Mouse (Mus musculus): ENCODE results near the gene Sult1e1. TPM values are rescaled to one million over a fixed set of nuclear protein-coding genes. Genes with fewer than 3 reads are reported as not detected.

Sult1e1 gene
- polyA plus RNA-seq, 1 experiment from 2014 or later: not detected

DNA sequence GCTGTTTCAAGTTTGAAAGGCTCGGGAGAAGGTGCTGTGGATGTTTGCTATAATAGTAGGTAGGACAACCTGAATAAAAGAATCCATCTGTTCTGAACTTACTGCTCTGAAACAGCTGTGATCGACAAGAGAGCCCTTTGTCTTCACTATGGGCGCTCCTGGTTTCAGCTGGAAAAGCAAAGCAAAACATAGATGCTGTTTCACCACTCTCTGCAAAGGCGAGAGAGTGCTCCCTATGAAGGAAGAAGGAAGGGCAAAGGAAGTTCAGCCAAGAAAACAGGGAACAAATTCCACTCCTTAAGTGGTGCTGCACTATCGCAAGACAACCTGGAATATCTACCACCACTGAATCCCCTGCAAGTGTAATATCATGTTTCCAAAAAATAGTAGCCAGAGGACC lies 17.9 kb downstream of the Sult1e1 start:
- WGBS: 60% methylated on average over 5 of the region's 5 CpGs
- Histone ChIP-seq H3K36me3 (ENCODE audit: control insufficient read depth, insufficient read depth) (no peaks in the 10 kb centered on the region), H3K27me3 (ENCODE audit: control insufficient read depth, insufficient read depth, low read length) (no peaks in the 10 kb centered on the region), H3K9ac (ENCODE audit: low read length) (no peak overlapping the region), H3K4me1 (ENCODE audit: control insufficient read depth, insufficient read depth, low read length) (no peaks in the 10 kb centered on the region), H3K9me3 (replicated peaks; ENCODE audit: control insufficient read depth, low read length) (no peaks in the 10 kb centered on the region), H3K4me2 (ENCODE audit: low read depth, low read length) (no peak overlapping the region), H3K27ac (ENCODE audit: low read length) (no peak overlapping the region), H3K4me3 (ENCODE audit: low read length) (no peak overlapping the region)
- ATAC-seq (replicated peaks; ENCODE audit: extremely low read depth, insufficient read depth, low FRiP score): no peak

DNA sequence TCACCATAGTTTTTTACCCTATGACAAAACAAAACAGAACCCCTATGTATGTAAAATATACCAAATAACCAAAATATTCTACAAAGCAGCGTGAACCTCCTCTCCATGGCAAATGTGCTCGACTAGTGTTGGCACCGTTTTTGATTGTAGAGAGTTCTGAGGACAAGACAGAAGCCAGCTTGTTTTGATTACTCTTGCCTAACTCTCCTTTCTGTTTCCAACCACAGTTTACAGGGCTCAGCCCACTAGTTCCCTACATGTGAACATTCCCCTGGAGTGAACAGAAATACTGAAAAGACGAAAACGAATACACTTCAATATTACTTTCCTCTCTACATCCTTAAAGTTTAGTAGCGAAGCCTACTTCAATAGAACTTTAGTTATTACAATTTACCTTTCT lies 18.6 kb downstream of the Sult1e1 start:
- Histone ChIP-seq H3K27ac (ENCODE audit: low read length) (no peak overlapping the region), H3K36me3 (ENCODE audit: control insufficient read depth, insufficient read depth) (no peaks in the 10 kb centered on the region), H3K9ac (ENCODE audit: low read length) (no peak overlapping the region), H3K4me1 (ENCODE audit: control insufficient read depth, insufficient read depth, low read length) (no peaks in the 10 kb centered on the region), H3K27me3 (ENCODE audit: control insufficient read depth, insufficient read depth, low read length) (no peaks in the 10 kb centered on the region), H3K4me2 (ENCODE audit: low read depth, low read length) (no peak overlapping the region), H3K9me3 (replicated peaks; ENCODE audit: control insufficient read depth, low read length) (no peaks in the 10 kb centered on the region), H3K4me3 (ENCODE audit: low read length) (no peak overlapping the region)
- 78% methylated on average over 6 of the region's 6 CpGs for WGBS
- ATAC-seq (replicated peaks; ENCODE audit: extremely low read depth, insufficient read depth, low FRiP score): no peak

DNA sequence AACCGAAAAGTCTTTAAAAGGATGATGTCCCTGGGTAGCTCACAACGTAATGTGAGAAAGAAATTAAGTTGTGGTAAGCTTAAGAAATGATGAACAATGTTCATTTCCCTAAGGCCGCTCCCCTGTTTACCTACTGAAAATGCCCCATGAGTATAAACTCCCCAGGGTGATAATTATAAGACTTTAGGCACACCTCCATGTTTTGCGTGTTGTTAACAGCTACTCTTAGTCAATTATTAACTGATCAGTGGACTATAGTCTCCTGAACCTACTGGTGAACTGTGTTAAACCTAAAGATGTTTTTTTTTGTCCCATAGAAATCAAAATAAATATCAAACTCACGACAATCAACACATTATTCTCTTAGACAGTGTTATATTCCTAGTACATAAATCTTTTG lies 22.5 kb downstream of the Sult1e1 start, which contains the start of gene Sult1d1:
Gene Sult1d1 (minus strand): TSS at position 183 of the 400 bp plus-strand sequence.
- no peak within 1 kb of the TSS for H3K4me3 ChIP-seq (ENCODE audit: low read length)
- 74% methylated on average over 5 of the region's 5 CpGs for WGBS
- H3K36me3 ChIP-seq (ENCODE audit: control insufficient read depth, insufficient read depth): no peaks in the 10 kb centered on the region
- no peak within 1 kb of the TSS for H3K9ac ChIP-seq (ENCODE audit: low read length)
- H3K27ac ChIP-seq (ENCODE audit: low read length): no peak within 1 kb of the TSS
- H3K4me2 ChIP-seq (ENCODE audit: low read depth, low read length): no peak within 1 kb of the TSS
- ATAC-seq (replicated peaks; ENCODE audit: extremely low read depth, insufficient read depth, low FRiP score): no peak
- H3K27me3 ChIP-seq (ENCODE audit: control insufficient read depth, insufficient read depth, low read length): no peaks in the 10 kb centered on the region
- H3K4me1 ChIP-seq (ENCODE audit: control insufficient read depth, insufficient read depth, low read length): no peaks in the 10 kb centered on the region
- no peaks in the 10 kb centered on the region for H3K9me3 ChIP-seq (replicated peaks; ENCODE audit: control insufficient read depth, low read length)

DNA sequence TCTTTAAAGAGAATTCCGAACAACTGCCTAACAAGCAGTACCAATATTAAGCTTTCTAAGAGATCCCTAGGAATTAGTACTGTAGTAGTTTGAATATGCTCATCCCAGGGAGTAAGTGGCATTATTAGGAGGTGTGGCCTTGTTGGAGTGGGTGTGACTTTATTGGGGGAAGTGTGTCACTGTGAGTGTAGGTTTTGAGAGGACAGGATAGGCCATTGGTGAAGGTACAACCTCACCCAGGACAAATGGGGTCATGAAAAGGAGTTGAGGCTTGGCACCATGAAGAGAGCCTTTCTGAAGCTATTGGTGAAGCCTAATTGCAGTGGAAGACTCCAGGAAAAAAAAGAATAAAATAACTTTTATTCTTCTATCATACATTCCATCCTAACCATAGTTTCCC lies 24.1 kb downstream of the Sult1e1 start:
- H3K4me3 ChIP-seq (ENCODE audit: low read length): no peak overlapping the region
- H3K9me3 ChIP-seq (replicated peaks; ENCODE audit: control insufficient read depth, low read length): no peaks in the 10 kb centered on the region
- H3K4me1 ChIP-seq (ENCODE audit: control insufficient read depth, insufficient read depth, low read length): no peaks in the 10 kb centered on the region
- no peak overlapping the region for H3K9ac ChIP-seq (ENCODE audit: low read length)
- no peak overlapping the region for H3K4me2 ChIP-seq (ENCODE audit: low read depth, low read length)
- no peak for ATAC-seq (replicated peaks; ENCODE audit: extremely low read depth, insufficient read depth, low FRiP score)
- H3K27ac ChIP-seq (ENCODE audit: low read length): no peak overlapping the region
- no peaks in the 10 kb centered on the region for H3K36me3 ChIP-seq (ENCODE audit: control insufficient read depth, insufficient read depth)
- no peaks in the 10 kb centered on the region for H3K27me3 ChIP-seq (ENCODE audit: control insufficient read depth, insufficient read depth, low read length)
- 65% methylated on average over 1 of the region's 1 CpGs for WGBS

DNA sequence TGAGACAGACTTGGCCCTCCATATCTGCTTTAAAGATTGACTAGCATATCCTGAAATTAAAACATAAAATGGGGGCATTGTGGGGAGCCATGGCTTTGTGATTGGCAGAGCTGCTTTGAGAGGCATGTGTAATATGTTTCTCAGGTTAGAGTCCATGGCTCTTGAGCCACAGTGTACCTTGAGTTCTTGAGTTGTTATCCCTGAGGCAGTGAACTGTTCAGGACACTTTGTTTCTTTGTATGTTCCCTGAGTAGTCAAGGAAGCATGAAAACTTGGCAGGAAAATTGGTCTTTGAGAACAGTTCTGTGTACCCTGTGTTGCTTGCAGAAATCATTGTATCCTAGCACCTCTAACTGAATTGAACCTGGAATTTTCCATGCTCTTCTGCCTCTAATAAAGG lies 28.4 kb downstream of the Sult1e1 start:
- Histone ChIP-seq H3K4me3 (ENCODE audit: low read length) (no peak overlapping the region), H3K9ac (ENCODE audit: low read length) (no peak overlapping the region), H3K27me3 (ENCODE audit: control insufficient read depth, insufficient read depth, low read length) (no peaks in the 10 kb centered on the region), H3K9me3 (replicated peaks; ENCODE audit: control insufficient read depth, low read length) (no peaks in the 10 kb centered on the region), H3K36me3 (ENCODE audit: control insufficient read depth, insufficient read depth) (no peaks in the 10 kb centered on the region), H3K4me2 (ENCODE audit: low read depth, low read length) (no peak overlapping the region), H3K4me1 (ENCODE audit: control insufficient read depth, insufficient read depth, low read length) (no peaks in the 10 kb centered on the region), H3K27ac (ENCODE audit: low read length) (no peak overlapping the region)
- ATAC-seq (replicated peaks; ENCODE audit: extremely low read depth, insufficient read depth, low FRiP score): no peak

DNA sequence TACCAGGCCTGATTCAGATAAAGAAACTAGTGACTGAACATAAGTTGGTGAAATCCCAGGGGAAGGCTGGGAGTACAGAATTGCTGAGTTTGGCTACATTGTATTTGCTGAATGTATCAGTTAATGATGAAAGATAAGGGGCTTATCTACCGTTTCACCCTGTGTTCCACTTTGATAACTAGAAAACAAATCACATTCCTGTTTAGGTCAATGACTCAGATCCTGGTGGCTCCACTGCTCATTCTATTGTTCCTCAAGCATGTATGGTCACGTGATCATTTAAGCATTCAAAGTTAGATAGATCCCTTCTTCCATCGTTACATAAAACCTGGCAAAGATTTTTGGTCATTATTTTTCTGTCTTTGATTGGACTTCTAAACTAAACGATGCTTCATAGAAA lies 28.9 kb downstream of the Sult1e1 start:
- no peak overlapping the region for H3K4me2 ChIP-seq (ENCODE audit: low read depth, low read length)
- H3K9me3 ChIP-seq (replicated peaks; ENCODE audit: control insufficient read depth, low read length): no peaks in the 10 kb centered on the region
- ATAC-seq (replicated peaks; ENCODE audit: extremely low read depth, insufficient read depth, low FRiP score): no peak
- no peaks in the 10 kb centered on the region for H3K27me3 ChIP-seq (ENCODE audit: control insufficient read depth, insufficient read depth, low read length)
- no peaks in the 10 kb centered on the region for H3K4me1 ChIP-seq (ENCODE audit: control insufficient read depth, insufficient read depth, low read length)
- H3K36me3 ChIP-seq (ENCODE audit: control insufficient read depth, insufficient read depth): no peaks in the 10 kb centered on the region
- H3K9ac ChIP-seq (ENCODE audit: low read length): no peak overlapping the region
- no peak overlapping the region for H3K4me3 ChIP-seq (ENCODE audit: low read length)
- WGBS: 57% methylated on average over 4 of the region's 4 CpGs
- no peak overlapping the region for H3K27ac ChIP-seq (ENCODE audit: low read length)

DNA sequence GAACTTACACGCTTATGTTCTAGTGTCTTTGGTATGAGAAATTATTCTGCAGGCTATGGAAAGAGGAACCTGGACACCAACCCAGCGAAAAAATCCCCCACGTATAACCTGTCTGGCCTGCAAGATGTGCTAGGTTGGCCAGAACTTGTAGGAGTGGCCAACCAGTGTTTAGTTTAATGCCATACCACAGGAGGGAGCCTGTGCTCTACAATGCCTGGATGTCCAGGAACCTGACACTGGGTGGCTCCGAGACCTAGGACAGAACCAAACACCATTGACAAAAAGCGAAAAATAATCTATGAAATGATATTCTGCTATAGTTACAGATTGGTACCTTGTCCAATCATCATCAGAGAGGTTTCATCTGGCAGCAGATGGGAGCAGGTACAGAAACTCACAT lies 31.2 kb downstream of the Sult1e1 start:
- 66% methylated on average over 5 of the region's 5 CpGs for WGBS

DNA sequence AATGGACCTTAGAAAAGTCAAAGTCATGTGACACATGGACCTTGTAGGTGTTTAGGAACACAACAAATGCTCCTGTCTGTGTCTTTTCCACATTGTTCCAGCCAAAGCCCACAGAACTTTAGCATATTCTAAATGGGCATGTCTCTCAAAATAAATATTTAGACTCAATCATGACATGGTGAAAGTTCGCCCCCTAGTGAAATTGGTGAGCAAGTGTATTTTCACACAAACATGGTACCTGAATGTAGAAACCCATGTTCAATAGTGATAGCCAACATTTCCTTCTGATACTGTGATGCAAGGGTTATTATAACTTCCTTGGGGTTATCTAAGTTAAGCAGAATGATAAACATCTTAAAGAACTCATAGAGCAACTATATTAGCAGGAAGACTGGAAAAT lies 40.5 kb downstream of the Sult1e1 start:
- no peaks in the 10 kb centered on the region for H3K27me3 ChIP-seq (ENCODE audit: control insufficient read depth, insufficient read depth, low read length)
- H3K27ac ChIP-seq (ENCODE audit: low read length): no peak overlapping the region
- no peaks in the 10 kb centered on the region for H3K36me3 ChIP-seq (ENCODE audit: control insufficient read depth, insufficient read depth)
- H3K4me2 ChIP-seq (ENCODE audit: low read depth, low read length): no peak overlapping the region
- no peaks in the 10 kb centered on the region for H3K4me1 ChIP-seq (ENCODE audit: control insufficient read depth, insufficient read depth, low read length)
- no peak for ATAC-seq (replicated peaks; ENCODE audit: extremely low read depth, insufficient read depth, low FRiP score)
- H3K9me3 ChIP-seq (replicated peaks; ENCODE audit: control insufficient read depth, low read length): no peaks in the 10 kb centered on the region
- 21% methylated on average over 1 of the region's 1 CpGs for WGBS
- H3K4me3 ChIP-seq (ENCODE audit: low read length): no peak overlapping the region
- H3K9ac ChIP-seq (ENCODE audit: low read length): no peak overlapping the region

More for the DNA sequence above, 31.2 kb downstream of the Sult1e1 start:
- H3K27me3 ChIP-seq (ENCODE audit: control insufficient read depth, insufficient read depth, low read length): no peaks in the 10 kb centered on the region
- H3K4me3 ChIP-seq (ENCODE audit: low read length): no peak overlapping the region
- H3K4me2 ChIP-seq (ENCODE audit: low read depth, low read length): no peak overlapping the region
- no peaks in the 10 kb centered on the region for H3K9me3 ChIP-seq (replicated peaks; ENCODE audit: control insufficient read depth, low read length)
- ATAC-seq (replicated peaks; ENCODE audit: extremely low read depth, insufficient read depth, low FRiP score): no peak
- no peaks in the 10 kb centered on the region for H3K36me3 ChIP-seq (ENCODE audit: control insufficient read depth, insufficient read depth)
- H3K4me1 ChIP-seq (ENCODE audit: control insufficient read depth, insufficient read depth, low read length): no peaks in the 10 kb centered on the region
- H3K27ac ChIP-seq (ENCODE audit: low read length): no peak overlapping the region
- H3K9ac ChIP-seq (ENCODE audit: low read length): no peak overlapping the region

DNA sequence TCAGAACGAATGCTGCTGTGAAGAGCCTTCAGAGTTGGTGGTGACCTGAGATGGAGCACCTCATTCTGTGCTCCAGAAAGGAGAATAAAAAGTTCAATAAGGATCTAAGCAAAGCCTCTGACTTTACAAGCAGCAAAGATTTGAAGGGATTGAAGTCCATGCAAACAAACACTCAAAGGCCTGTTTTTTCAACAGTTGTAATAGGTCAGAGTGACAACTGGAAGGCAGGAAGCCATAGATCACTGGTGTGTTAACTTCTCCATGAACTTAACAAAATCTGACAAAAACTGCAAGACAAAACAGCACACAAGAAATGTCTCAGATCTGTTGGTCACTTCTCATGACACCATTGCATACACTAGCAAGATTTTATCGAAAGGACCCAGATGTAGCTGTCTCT lies 53.3 kb downstream of the Sult1e1 start, which contains the start of gene Sult1b1:
Gene Sult1b1 (minus strand): TSS at position 85 of the 400 bp plus-strand sequence.
- no peak within 1 kb of the TSS for H3K27ac ChIP-seq (ENCODE audit: low read length)
- no peak for ATAC-seq (replicated peaks; ENCODE audit: extremely low read depth, insufficient read depth, low FRiP score)
- no peaks in the 10 kb centered on the region for H3K9me3 ChIP-seq (replicated peaks; ENCODE audit: control insufficient read depth, low read length)
- no peak within 1 kb of the TSS for H3K4me3 ChIP-seq (ENCODE audit: low read length)
- 79% methylated on average over 2 of the region's 2 CpGs for WGBS
- no peak within 1 kb of the TSS for H3K9ac ChIP-seq (ENCODE audit: low read length)
- no peak within 1 kb of the TSS for H3K4me2 ChIP-seq (ENCODE audit: low read depth, low read length)
- no peaks in the 10 kb centered on the region for H3K4me1 ChIP-seq (ENCODE audit: control insufficient read depth, insufficient read depth, low read length)
- no peaks in the 10 kb centered on the region for H3K27me3 ChIP-seq (ENCODE audit: control insufficient read depth, insufficient read depth, low read length)
- no peaks in the 10 kb centered on the region for H3K36me3 ChIP-seq (ENCODE audit: control insufficient read depth, insufficient read depth)
